Mouse (Mus musculus): Measurements from ENCODE around the gene Irf2bp2. TPM values are rescaled to one million over a fixed set of nuclear protein-coding genes. Genes with fewer than 3 reads are reported as not detected.

Irf2bp2 gene
- total RNA-seq, 2 experiments from 2014 or later = 28.6 to 81.6 TPM

DNA sequence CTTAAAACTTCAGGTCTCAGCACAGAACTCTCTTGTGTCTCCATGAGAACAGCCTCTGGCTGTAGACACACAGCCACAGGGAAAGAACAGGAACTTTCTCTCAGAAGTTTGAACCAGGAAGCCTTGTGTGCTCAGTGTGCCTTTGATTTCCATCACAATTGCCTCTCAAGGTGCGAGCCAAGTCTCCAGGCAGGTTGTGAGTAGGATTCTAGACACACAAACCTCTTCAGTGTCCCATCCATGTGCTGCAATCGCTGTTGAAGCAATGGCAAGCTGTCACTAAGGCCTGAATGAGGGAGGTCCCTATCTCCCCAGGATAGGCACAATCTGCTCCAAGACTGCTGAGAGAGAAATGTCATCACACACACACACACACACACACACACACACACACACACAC lies 10.8 kb downstream of the Irf2bp2 start:
- no peak for DNase-seq
- Histone ChIP-seq H3K4me3 (no peak overlapping the region), H3K27ac (peak overlapping the region; percentile 100)
- no peak for TF ChIP-seq CTCF (IDR thresholded peaks at IDR 0.05)
- intact Hi-C loops (cut with DNase I) = no loop called here

DNA sequence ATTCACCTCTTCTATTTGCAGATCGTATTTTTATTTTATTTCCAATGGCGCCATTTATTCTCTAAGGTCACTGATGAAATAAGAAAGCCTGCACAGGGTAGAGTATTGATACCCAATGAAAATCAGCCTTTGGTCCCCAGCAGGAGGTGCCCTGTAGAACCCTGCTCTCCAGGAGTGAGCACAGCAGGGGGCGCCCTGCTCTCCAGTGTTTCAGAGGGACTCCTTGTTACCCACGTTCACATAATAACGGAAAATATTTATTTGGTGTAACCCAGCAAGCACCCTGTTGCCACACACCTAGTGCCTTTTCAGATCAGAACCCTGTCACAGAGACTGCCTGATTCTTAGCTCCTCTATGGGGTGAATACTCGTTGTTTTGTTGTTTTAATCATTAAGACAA lies 11.3 kb downstream of the Irf2bp2 start:
- DNase-seq = peak; percentile 76
- TF ChIP-seq CTCF (IDR thresholded peaks at IDR 0.05) = peak; percentile 81
- Histone ChIP-seq H3K27ac (peak overlapping the region; percentile 100), H3K4me3 (no peak overlapping the region)
- intact Hi-C loops (cut with DNase I) = no loop called here

DNA sequence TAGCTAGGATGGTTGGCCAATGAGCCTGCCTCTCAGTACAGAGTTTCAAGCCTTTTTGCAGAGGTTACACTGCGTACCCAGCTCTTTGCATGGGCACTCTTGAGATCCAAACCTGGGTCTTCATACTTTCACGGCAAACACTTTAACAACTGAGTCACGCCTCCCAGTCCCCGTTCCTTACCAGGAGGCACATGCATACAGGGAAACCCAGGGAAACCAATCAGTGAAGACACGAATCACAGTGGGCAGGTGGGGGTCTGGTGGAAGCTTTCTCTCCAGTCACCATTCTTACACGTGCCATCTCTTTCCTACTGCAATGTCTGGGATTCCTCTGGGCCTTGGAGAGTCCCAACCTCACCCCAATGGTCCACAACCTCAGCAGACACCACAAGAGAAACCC lies 12.1 kb downstream of the Irf2bp2 start:
- TF ChIP-seq CTCF (IDR thresholded peaks at IDR 0.05) = no peak
- no peak for DNase-seq
- intact Hi-C loops (cut with DNase I) = no loop called here
- H3K4me3 ChIP-seq = no peak overlapping the region
- no peak overlapping the region for H3K27ac ChIP-seq

DNA sequence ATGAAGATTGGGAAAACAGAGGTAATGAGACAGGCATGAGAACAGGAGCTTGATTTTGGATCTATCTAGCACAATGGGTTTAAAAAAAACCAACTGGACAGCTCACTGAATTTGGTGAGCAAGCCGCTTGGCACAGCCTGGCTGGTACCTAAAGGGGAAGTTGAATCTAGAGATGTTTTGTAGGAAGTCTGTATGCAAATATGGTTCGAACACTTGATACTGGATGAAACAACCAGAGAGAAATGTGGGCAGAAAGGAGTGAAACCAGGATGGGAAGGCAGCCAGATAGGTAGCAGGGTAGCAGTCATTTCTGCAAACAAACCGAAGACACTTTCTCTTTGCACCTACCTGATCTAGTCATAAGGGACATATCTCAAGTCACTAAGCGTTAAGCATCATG lies 13.0 kb downstream of the Irf2bp2 start:
- H3K27ac ChIP-seq = no peak overlapping the region
- no peak overlapping the region for H3K4me3 ChIP-seq
- DNase-seq = no peak
- TF ChIP-seq CTCF (IDR thresholded peaks at IDR 0.05) = no peak
- intact Hi-C loops (cut with DNase I) = no loop called here

DNA sequence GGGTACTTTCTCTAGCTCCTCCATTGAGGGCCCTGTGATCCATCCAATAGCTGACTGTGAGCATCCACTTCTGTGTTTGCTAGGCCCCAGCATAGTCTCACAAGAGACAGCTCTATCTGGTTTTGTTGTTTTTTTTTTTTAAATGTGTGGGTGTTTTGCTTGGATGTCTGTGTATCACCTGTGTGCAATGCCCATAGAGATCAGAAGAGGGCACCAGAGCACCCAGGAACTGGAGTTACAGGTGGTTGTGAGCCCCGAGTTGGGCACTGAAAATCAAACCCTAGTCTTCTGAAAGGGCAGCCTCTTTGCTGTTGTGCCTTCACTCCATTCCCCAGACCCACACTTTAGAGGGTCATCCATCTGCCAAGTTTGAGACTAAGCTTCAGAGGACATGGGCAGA lies 13.7 kb downstream of the Irf2bp2 start:
- H3K4me3 ChIP-seq = no peak overlapping the region
- intact Hi-C loops (cut with DNase I) = no loop called here
- no peak for DNase-seq
- no peak overlapping the region for H3K27ac ChIP-seq
- peak; percentile 23; the same call in 1 of the 2 replicates for TF ChIP-seq CTCF (IDR thresholded peaks at IDR 0.05)

DNA sequence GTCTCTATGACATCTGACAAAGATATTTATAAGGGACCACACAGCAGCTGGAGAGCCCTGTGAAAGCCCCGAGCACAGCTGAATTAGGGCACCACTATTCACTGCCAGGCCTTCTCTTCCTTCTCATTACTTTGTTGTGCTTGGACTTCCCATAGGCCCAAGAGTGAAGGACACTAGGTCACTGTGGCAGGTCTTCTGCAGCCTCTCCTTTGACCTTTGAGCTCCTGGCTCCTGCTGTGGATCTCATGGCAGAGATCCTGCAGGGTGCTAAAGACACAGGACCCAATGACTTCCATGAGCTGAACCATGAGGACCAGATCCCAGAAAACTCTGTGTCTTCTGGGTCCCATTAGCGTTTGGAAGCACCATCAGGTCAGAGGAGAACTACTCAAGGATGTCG lies 15.1 kb downstream of the Irf2bp2 start:
- intact Hi-C loops (cut with DNase I) = no loop called here
- TF ChIP-seq CTCF (IDR thresholded peaks at IDR 0.05) = no peak
- Histone ChIP-seq H3K27ac (no peak overlapping the region; the same call in 1 of the 2 replicates), H3K4me3 (no peak overlapping the region)
- no peak for DNase-seq

DNA sequence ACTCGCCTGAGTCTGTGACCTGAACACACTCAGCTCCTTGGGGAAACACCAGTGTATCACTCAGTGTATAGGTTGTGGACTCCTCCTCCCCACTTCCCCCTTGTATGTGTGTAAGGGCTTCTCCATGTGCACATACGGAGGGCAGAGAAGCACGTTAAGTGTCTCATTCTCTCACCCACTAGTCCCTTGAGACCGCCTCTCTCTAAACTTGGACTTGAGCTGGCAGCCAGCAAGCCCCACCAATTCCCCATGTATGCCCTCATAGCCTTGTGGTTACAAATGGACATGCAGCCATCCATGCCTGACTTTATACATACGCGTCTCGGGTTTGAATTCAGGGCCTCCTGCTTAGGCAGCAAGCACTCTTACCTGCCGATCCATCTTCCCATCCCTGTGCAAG lies 16.9 kb downstream of the Irf2bp2 start:
- no peak overlapping the region for H3K4me3 ChIP-seq
- no peak for DNase-seq
- H3K27ac ChIP-seq = no peak overlapping the region
- no peak for TF ChIP-seq CTCF (IDR thresholded peaks at IDR 0.05)
- intact Hi-C loops (cut with DNase I) = no loop called here

DNA sequence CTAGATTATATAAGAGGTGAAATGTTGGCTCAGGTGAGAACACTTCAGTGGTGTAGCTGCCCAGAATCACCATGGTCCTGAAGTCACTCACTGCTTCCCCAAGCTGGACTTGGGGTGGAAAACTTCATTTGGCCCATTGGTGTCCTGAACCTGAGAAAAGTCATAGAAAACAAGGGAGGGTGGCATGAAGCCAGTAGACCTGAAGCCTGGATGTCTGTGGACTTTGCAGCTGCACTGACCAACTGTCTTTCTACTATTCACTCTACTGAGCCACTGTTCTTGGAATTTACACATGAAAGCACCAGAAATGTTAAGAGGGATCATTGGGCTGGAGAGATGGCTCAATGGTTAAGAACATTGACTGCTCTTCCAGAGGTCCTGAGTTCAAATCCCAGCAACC lies 17.7 kb downstream of the Irf2bp2 start:
- DNase-seq = no peak
- intact Hi-C loops (cut with DNase I) = no loop called here
- Histone ChIP-seq H3K27ac (no peak overlapping the region; the same call in 1 of the 2 replicates), H3K4me3 (no peak overlapping the region)
- TF ChIP-seq CTCF (IDR thresholded peaks at IDR 0.05) = no peak

DNA sequence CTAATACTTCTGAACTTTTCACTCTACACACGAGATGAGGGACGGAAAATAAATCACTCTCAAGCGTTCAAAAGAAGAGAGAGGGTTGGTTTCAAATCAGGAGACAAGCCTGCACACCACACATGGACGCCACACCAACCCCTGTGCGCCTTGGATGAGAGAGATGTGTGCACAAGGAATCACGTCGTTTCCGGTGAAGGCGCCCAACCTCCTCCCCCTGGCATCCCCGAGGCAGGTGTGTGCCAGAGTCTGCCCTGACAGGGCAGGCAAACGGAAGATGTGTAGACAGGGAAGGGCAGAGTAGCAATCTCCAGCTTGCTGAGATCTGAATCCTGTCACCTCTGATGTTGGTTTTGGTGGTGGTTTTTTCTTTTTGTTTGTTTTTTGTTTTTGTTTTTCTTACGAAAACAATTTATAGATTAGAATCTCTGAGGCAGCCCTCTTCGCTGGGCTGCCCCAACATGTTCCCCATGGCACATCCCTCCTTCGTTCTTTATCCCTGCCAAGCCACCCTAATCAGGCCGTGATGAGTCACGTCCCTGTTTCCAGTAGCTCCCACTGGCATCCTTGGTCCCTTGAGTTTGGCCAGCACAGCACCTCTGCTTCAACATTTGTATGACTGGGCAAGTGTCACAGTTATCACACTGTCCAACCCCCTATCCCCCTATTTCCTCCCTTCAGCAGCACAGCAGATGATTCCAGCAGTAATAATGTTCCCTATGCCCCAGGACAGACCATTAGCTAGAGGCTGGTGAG lies 18.7 kb downstream of the Irf2bp2 start:
- DNase-seq = peak; percentile 48
- intact Hi-C loops (cut with DNase I) = no loop called here
- Histone ChIP-seq H3K27ac (peak overlapping the region; percentile 0), H3K4me3 (no peak overlapping the region)
- no peak for TF ChIP-seq CTCF (IDR thresholded peaks at IDR 0.05)

DNA sequence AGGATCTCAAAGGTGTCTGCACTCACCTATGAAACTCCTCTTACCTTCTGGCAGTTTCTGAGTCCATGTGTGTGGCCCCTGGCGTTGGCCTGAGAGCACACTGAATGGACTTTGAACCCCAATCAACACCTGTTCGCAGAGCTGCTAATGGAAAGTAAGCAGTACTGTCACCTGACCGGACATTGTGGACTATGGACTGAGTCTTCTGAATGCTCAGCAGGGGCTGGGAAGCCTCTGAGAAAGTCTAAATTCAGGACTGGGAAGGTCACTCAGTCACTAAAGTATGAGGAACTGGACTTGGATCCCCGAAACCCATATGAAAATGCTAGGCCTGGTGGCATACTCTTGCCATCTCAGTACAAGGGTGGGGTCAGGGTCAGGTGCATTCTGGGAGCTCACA lies 19.9 kb downstream of the Irf2bp2 start:
- no peak overlapping the region for H3K27ac ChIP-seq
- intact Hi-C loops (cut with DNase I) = no loop called here
- no peak for TF ChIP-seq CTCF (IDR thresholded peaks at IDR 0.05)
- no peak overlapping the region for H3K4me3 ChIP-seq
- DNase-seq = no peak

DNA sequence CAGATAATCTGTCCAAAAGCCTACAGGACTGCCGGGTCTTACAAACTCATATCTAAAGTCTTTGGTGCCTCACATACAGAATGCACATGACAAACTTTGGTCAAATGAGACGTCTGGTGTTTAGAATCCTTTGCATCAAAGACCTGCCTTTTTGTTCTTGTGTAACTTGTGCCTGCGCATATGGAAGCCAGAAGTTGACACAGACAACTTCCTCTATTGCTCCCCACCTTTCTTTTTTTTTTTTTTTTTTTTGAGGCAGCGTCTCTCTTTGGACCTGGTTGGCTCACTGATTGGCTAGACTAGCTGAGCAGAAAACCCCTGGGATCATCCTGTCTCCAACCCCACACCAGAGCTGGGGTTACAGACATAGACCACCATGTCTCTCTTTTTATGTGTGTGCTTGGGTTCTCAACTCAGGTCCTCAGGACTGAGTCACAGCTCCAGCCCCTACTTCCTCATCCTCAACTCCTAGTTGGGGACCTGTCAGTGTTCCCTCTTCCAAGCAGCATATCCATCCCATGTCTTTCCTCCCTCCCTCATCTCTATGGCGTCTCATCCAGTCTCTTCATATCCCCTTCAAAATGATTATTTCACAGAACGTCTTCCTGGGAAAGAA lies 20.6 kb downstream of the Irf2bp2 start:
- TF ChIP-seq CTCF (IDR thresholded peaks at IDR 0.05) = no peak
- no peak for DNase-seq
- no peak overlapping the region for H3K27ac ChIP-seq
- H3K4me3 ChIP-seq = no peak overlapping the region
- intact Hi-C loops (cut with DNase I) = no loop called here

DNA sequence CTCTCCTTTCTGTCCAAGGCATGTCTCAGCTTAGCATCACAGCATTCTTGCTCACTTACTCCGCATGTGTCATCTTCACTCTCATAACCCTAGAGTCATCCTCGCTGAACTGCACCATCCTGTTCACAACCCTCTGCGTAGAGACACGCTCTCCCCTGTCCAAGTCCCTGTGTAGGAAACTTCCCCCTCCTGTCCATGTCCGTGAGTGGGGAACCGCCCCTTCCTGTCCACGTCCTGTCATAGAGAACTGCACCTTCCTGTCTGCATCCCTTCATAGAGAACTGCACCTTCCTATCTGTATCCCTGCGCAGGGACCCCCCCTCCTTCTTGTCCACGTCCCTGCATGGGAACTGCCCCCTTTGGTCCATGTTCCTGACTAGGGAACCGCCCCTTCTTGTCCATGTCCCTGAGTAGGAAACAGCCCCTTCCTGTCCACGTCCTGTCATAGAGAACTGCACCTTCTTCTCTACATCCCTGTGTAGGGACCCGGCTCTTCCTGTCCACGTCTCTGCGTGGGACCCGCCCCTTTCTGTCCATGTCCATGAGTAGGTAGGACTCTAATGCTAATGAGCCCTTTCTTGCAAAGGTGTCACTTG lies 22.6 kb downstream of the Irf2bp2 start:
- no peak for TF ChIP-seq CTCF (IDR thresholded peaks at IDR 0.05)
- H3K27ac ChIP-seq = peak overlapping the region; percentile 44
- intact Hi-C loops (cut with DNase I) = no loop called here
- H3K4me3 ChIP-seq = no peak overlapping the region
- DNase-seq = no peak

DNA sequence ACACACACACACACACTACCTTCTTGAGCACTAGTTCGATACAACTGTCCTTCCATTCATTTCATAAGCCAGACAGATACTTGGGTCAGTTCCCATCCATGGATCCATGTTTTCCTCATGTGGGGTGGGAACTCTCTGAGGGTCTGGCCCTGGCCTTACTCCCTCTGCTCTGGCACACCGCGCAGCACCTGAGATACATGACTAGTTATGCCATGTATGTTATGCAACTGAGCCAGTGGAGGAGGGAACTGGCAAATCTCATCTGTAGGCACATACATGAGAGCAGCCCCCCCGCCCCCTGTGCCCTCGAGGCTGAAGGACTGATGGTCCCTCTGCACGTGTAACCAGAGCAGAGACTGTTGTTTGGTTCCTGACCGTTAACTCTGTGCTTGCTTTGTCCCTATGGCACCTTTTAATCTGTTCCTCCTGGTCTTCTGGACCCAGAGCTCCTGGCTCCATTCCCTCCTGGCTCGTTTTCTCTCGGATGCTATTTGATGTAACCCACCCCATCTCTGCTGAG lies 23.2 kb downstream of the Irf2bp2 start:
- intact Hi-C loops (cut with DNase I) = no loop called here
- no peak overlapping the region for H3K4me3 ChIP-seq
- H3K27ac ChIP-seq = peak overlapping the region; percentile 44
- DNase-seq = no peak
- no peak for TF ChIP-seq CTCF (IDR thresholded peaks at IDR 0.05)
